Mouse (Mus musculus) embryonic facial prominence, embryonic 11.5 days (tissue): ENCODE data around the gene Dnah7a. TPM values are rescaled to one million over a fixed set of nuclear protein-coding genes. Genes with fewer than 3 reads are reported as not detected.
A peak's percentile ranks its signal among the peaks of the same experiment; 100 is the strongest.
"Not testable (repeated sequence)": the region's sequence is repeated elsewhere in the genome, so short reads cannot be mapped to it uniquely, and the experiment has no call there.

ENCODE experiments used
- ATAC-seq: fragments of 200-750 bp; cut with Nextera tagmentation; replicated peaks from 2 replicates; pipeline ENCODE4 v1.8.0; 2017; ENCODE audit warnings: low read depth; ENCODE audit not compliant: insufficient number of reproducible peaks, low FRiP score, low TSS enrichment
- DNase-seq: peaks from one replicate; pipeline ENCODE4 v3.0.0-alpha.2; 2015; ENCODE audit warnings: low spot score
- H3K27ac ChIP-seq: fragments of 300-500 bp; sonication (generic); replicated peaks from 2 replicates; pipeline ENCODE4 v1.5.1; 2014; ENCODE audit warnings: mild to moderate bottlenecking, low read depth, low read length, control low read depth
- H3K27me3 ChIP-seq: fragments of 300-500 bp; sonication (generic); 2 replicates; pipeline ENCODE4 v1.6.1; 2014; ENCODE audit warnings: mild to moderate bottlenecking, low read length, moderate library complexity, mixed read lengths; ENCODE audit not compliant: control insufficient read depth, insufficient read depth
- H3K36me3 ChIP-seq: fragments of 300-500 bp; sonication (generic); replicated peaks from 2 replicates; pipeline ENCODE4 v1.6.1; 2014; ENCODE audit warnings: low read depth, mild to moderate bottlenecking, low read length, moderate library complexity, mixed read lengths; ENCODE audit not compliant: control insufficient read depth, insufficient read depth
- H3K4me1 ChIP-seq: fragments of 300-500 bp; sonication (generic); 2 replicates; pipeline ENCODE4 v1.6.1; 2014; ENCODE audit warnings: low read length, mixed read lengths; ENCODE audit not compliant: control insufficient read depth, insufficient read depth
- H3K4me2 ChIP-seq: fragments of 300-500 bp; sonication (generic); 2 replicates; pipeline ENCODE4 v1.6.1; 2014; ENCODE audit warnings: low read depth, mild to moderate bottlenecking, control low read depth, low read length, moderate library complexity
- H3K4me3 ChIP-seq: fragments of 300-500 bp; sonication (generic); 2 replicates; pipeline ENCODE4 v1.5.1; 2014; ENCODE audit warnings: low read depth, low read length, control low read depth
- H3K9ac ChIP-seq: fragments of 300-500 bp; sonication (generic); replicated peaks from 2 replicates; pipeline ENCODE4 v1.6.1; 2014; ENCODE audit warnings: mild to moderate bottlenecking, control low read depth, low read length
- H3K9me3 ChIP-seq: fragments of 300-500 bp; sonication (generic); replicated peaks from 2 replicates; pipeline ENCODE4 v1.6.1; 2016; ENCODE audit warnings: mild to moderate bottlenecking, low read length, inconsistent platforms, mixed read lengths; ENCODE audit not compliant: control insufficient read depth
- WGBS: fragments of 180-500 bp; shearing (Covaris S2); extraction: QIAGEN DNeasy Blood & Tissue Kit; methylation state at CpG from one replicate; pipeline ENCODE4 v1.1.7; 2014; 5-methylcytosine and 5-hydroxymethylcytosine counted together
- polyA plus RNA-seq: library from polyadenylated mRNA; unstranded; fragments of >200 nt; fragmentation: Nextera tagmentation; extraction: Ambion mirVana; gene quantifications from 2 replicates; pipeline ENCODE4 v1.2.1, GENCODE M21; 2014

Gene Dnah7a
- polyA plus RNA-seq, 1 experiment from 2014 or later = 4.4 TPM

DNA sequence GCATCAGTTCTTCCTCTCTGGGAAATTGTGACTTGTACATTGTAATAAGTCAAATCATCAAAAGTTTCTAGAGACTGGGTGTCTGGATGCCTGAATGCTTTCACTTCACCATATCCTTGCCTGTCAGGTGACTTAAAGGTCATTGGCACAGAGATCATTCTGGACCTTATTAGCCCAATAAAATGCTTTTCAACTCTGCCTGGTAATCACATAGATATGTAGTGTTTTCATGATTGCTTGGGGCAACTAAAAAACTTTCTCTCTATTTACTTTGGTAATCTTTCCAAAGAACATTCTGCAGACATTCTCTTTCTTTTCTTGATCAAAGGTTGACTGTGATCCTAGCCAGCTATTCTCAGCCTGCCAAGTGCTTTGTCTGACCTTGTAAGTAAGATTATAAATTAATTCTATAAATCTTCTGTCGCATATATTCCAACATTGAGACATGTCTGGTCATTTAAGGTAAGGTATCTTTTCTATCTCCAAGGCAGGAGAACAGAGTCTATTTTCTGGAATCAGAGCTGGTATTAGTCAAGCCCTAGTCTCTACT, 9.5 kb upstream of the Dnah7a start:
- Histone ChIP-seq H3K4me3 (no peak overlapping the region), H3K4me1 (no peaks in the 10 kb centered on the region), H3K27me3 (no peaks in the 10 kb centered on the region), H3K27ac (no peak overlapping the region), H3K36me3 (no peaks in the 10 kb centered on the region), H3K9ac (no peak overlapping the region), H3K4me2 (no peak overlapping the region), H3K9me3 (no peaks in the 10 kb centered on the region)
- ATAC-seq (no peak), DNase-seq (no peak)
- 96% methylated on average over 1 of the region's 1 CpGs for WGBS

DNA sequence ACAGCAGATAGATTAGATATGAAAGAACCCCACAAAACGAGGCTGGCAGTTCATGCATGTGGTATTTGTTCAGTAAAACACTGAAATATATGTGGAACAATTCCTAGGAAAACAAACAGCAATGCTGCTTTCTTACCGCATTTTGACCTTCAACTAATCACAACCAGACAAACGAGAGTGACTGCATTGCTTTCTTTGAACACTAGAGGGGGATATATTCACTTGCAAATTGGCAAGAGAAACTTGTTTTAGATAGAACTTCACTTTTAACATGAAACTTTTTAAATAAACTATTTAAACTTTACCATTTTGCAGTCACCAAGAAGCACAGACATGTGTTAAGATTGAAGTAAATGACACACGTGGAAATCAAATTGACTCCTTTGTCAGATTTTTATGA, 8.9 kb upstream of the Dnah7a start:
- Histone ChIP-seq H3K36me3 (no peaks in the 10 kb centered on the region), H3K9ac (no peak overlapping the region), H3K27me3 (no peaks in the 10 kb centered on the region), H3K9me3 (no peaks in the 10 kb centered on the region), H3K4me3 (no peak overlapping the region), H3K4me2 (no peak overlapping the region), H3K27ac (no peak overlapping the region), H3K4me1 (no peaks in the 10 kb centered on the region)
- 3% methylated on average over 4 of the region's 4 CpGs for WGBS
- ATAC-seq (no peak), DNase-seq (peak; percentile 91)

DNA sequence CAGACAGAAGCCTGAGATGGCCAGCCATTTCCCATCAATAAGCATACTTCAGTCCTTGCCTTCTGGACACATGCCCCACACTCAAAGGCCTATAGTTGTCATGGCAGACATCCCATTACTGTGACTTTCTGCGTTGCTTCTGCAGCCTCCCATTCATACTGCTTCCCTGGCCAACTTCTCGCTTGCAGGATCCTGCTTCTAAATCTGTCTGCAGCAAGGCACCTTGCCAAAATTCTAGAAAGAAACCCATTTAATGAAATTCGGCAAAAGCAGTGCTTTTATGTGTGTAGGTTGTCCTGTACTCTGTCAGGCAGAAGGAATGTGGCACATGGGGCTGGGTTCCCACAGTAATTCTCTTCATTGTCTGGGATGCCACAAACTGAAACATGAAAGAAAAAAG, 6.8 kb upstream of the Dnah7a start:
- ATAC-seq, H3K9me3 ChIP-seq, H3K27ac ChIP-seq, H3K4me3 ChIP-seq, H3K27me3 ChIP-seq, H3K36me3 ChIP-seq, DNase-seq, H3K4me1 ChIP-seq, H3K4me2 ChIP-seq, H3K9ac ChIP-seq: not testable (repeated sequence)
- WGBS = 62% methylated on average over 2 of the region's 3 CpGs

DNA sequence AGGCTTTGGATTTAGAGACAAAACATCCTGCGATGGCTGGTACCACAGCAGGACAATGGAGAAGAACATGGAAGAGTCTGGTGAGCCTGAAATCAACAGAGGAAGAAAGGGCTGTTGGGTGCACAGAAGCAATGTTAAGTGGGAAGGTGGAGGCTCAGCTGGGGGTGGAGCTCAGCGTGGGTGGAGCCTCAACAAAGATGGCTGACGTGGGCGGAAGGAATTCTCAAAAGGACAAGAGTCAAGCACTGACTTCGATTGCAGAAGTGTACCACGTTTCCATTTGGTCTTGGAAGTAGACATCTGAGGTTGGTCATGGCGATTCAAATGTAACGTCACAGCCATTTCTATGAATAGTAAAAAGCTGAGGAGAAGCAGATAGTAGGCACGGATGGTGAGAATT, 4.5 kb upstream of the Dnah7a start:
- Histone ChIP-seq H3K27me3 (no peaks in the 10 kb centered on the region), H3K9ac (no peak overlapping the region), H3K27ac (no peak overlapping the region), H3K4me2 (no peak overlapping the region), H3K4me1 (no peaks in the 10 kb centered on the region), H3K36me3 (no peaks in the 10 kb centered on the region), H3K9me3 (no peaks in the 10 kb centered on the region), H3K4me3 (no peak overlapping the region)
- no peak for ATAC-seq
- DNase-seq = no peak
- 92% methylated on average over 9 of the region's 9 CpGs for WGBS

DNA sequence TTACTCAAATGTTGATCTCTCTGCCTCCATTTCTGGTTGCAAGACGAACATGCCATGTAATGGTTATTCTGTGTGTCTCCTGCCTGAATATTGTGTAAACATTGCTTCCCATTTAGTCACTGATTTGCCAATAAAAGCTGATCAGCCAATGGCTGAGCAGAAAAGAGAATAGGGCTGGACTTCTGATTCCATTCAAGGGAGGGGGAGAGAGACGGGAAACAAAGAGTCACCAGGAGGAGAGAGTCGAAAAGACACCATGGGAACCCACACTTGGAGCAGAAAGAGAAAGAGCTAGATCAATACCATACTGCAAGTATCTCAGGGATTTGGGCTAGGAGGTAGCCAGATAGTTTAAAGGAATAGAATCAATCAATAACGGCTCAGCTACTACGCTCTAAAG, 3.0 kb upstream of the Dnah7a start:
- not testable (repeated sequence) for H3K36me3 ChIP-seq, H3K27ac ChIP-seq, ATAC-seq, DNase-seq, H3K4me3 ChIP-seq, H3K9me3 ChIP-seq, H3K9ac ChIP-seq, H3K27me3 ChIP-seq, H3K4me1 ChIP-seq, H3K4me2 ChIP-seq
- 76% methylated on average over 5 of the region's 5 CpGs for WGBS

DNA sequence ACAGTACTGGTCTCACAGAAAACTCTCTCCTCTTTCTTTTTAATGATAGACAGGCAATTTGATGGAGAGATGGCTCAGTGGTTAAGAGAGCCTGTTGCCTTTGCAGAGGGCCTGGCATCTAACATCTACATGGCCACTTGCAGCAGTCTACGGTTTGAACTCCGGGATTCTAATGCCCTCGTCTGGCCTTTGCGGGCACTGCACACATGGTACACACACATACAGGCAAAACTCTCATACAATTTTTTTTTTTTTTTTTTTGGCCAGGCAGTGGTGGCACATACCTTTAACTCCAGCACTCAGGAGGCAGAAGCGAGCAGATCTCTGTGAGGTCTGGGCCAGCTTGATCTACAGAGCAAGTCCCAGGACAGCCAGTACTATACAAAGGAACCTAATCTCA, 2.4 kb downstream of the Dnah7a start:
- Histone ChIP-seq H3K9ac (no peak overlapping the region), H3K4me1 (no peaks in the 10 kb centered on the region), H3K27me3 (no peaks in the 10 kb centered on the region), H3K27ac (no peak overlapping the region), H3K36me3 (no peaks in the 10 kb centered on the region), H3K9me3 (no peaks in the 10 kb centered on the region), H3K4me2 (no peak overlapping the region), H3K4me3 (no peak overlapping the region)
- DNase-seq (no peak), ATAC-seq (no peak)
- WGBS = 76% methylated on average over 5 of the region's 5 CpGs

DNA sequence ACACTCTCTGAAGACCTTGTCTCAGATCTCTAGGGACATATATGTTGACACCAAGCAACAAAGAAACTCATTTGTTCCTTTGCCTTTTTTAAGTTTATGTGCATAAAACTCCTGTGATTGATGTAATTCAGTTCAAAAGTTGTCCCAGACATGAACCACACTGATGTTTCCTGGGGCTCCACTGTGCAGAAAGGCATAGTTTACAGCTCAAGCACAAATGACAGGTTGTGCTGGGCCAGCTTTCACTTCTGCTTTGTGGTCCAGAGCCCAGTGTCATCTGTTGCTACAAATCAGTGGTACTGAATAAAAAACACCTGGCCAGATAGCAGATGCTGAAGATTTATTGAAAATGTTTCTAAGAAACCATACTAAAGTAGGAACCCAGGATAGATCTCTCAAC, 42.3 kb downstream of the Dnah7a start:
- not testable (repeated sequence) for DNase-seq, H3K27me3 ChIP-seq, ATAC-seq, H3K4me3 ChIP-seq, H3K36me3 ChIP-seq, H3K4me2 ChIP-seq, H3K9me3 ChIP-seq, H3K9ac ChIP-seq, H3K27ac ChIP-seq, H3K4me1 ChIP-seq

DNA sequence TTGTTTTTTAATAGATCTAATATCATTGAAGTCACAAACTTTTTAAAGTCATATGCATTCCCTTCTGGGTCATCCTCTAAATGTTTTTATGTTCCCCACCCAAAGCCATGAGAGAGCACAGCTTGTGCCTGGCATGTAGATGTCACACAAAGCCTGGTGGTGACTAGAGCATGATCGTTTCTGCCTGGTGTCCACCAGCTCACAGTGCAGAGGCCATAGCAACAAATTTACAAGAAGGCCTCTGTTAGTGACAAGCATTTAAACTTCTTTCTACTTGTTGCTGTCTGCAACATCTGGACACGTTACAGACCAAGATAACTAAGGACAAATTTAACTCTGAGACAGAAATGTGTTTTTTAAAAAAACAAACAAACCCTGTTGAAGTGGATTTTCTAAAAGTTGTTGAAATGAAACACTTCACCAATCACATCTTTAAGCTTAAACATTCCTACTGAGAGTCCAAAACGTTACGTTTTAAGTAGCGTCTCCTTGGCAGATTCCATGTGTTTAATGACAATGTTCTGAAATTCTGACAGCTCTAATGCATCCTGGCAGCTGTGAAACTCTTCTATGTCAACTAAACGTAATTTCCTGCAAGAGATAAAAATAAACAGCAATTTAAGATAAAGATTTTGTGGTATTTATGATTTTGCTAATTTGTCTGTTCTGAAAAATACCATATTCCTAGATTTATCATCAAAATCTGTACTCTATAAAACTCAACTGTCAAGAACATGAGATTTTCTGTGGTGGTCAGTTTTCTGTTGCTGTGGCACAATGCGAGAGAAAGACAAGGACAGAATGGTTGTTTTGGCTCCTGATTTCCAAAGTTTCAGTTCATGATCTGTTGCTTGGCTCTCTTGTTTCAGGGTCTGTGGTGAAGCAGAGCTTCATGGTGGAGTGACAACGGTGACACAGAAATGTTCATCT, 66.5 kb downstream of the Dnah7a start:
- Histone ChIP-seq H3K9ac (no peak overlapping the region), H3K4me2 (no peak overlapping the region), H3K36me3 (no peaks in the 10 kb centered on the region), H3K27me3 (no peaks in the 10 kb centered on the region), H3K4me3 (no peak overlapping the region), H3K27ac (no peak overlapping the region), H3K9me3 (no peaks in the 10 kb centered on the region), H3K4me1 (no peaks in the 10 kb centered on the region)
- no peak for DNase-seq
- no peak for ATAC-seq
- WGBS = 73% methylated on average over 8 of the region's 8 CpGs
